Mouse (Mus musculus): ENCODE measurements around the gene Mup6.
A peak's percentile ranks its signal among the peaks of the same experiment; 100 is the strongest.

DNA sequence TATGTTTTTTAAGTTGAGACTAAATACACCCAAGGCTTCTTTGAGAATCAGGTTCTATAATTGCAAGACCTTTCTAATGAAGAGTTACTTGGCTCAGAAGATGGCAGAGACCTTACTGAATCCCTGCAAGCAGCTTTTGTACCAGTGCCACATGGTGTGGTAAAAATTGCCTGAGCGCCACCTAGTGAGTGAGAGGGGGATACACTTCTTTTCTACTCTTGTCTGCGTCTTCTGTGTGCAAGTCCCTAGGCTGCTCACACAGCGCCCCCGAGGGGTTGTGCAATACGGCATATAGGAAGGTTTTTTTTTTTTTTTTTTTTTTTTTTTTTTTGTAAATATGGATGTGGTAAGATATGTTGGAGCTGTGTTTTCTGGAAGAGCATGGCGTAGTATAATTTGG, 35.7 kb upstream of the Mup6 start:
- TF ChIP-seq POLR2A (IDR thresholded peaks at IDR 0.05; ENCODE audit: insufficient read depth, low read depth, low read length) (no peak), CTCF (IDR thresholded peaks at IDR 0.05) (peak; percentile 78)

All from heart, adult 2 months (tissue).